Mouse (Mus musculus): Measurements from ENCODE around the gene Olfr6. TPM values are rescaled to one million over a fixed set of nuclear protein-coding genes. Genes with fewer than 3 reads are reported as not detected.

Gene Olfr6
- total RNA-seq (2023): not detected

DNA sequence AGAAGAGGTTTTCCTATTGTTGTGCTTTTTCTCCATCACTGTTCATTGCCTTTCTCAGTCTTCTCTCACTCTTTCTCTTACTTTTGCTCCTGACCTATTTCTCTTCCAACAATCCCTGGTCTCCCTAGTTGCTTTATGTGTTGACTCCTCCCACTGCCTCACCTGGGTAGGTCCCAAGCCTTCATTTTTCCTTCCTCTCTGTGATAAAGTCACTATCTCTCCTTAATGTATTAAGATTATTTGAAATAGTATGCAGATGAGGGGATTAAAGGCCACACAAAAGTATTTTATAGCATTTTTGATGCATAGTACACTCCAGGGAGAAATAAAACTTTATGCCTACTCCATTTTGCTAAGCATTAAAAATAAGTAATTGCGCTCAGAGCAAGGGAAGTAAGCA lies at the start of gene Olfr6:
Olfr6 (minus strand) TSS at position 101 of the 400 bp plus-strand sequence.

DNA sequence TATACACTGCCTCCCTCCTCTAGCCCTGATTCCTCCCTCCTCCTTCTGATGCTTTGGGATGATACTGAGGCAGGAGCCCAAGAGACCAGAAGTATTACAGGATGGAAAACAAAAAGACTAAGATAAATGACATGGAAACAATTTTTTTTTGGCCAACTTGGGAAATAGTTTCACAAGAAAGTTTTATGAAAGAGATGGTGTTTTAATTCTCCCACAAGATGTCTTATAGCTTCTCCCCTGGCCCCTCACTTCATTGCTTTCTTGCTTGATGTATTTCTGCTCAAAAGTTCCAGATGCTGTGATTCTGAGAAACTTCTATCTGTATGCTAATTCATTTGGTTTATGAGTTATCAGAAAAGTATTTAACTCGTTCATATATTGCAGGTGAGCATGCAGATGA lies 42.2 kb upstream of the Olfr6 start, which contains the start of gene Olfr2:
Olfr2 (minus strand) TSS at position 101 of the 400 bp plus-strand sequence.

DNA sequence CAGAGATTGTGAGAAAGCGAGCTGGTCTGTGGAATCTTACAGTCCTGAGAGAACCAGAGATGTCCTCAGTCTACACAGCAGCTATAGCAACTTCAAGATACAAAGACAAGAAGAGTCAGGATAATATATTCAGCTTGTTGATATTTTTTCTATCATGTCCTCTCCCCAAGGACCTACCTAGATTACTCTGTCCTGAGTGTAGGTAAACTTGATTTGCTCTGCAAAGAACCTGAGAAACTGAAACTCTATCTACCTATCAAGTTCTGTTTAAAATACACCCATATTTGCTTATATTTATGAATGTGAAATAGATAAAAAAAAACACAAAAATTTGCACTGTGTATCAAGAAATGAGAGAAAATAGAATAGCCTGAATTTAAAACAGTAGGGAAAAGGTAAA lies 11.6 kb upstream of the Olfr6 start, which contains the start of gene Olfr711:
Olfr711 (minus strand) TSS at position 101 of the 400 bp plus-strand sequence.

DNA sequence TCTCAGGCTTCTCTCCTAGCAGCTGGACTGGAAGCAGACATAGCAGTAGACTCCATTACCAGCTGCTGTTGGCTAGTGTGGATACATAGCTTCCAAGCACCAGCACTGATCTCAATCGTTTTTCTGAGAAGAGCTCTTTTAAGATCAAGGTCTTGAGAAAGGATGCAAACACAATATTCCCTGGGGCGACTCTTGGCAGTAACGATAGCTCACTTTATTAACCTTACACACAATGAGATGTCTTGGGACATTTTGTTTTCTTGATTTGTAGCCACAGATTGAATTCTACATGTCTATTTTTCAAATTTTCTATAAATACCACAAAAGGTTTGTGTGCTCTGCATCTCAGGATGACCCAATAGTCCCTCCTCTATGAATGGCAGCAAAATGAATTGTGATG lies 15.5 kb downstream of the Olfr6 start, which contains the start of gene Olfr710:
Olfr710 (minus strand) TSS at position 101 of the 400 bp plus-strand sequence.

DNA sequence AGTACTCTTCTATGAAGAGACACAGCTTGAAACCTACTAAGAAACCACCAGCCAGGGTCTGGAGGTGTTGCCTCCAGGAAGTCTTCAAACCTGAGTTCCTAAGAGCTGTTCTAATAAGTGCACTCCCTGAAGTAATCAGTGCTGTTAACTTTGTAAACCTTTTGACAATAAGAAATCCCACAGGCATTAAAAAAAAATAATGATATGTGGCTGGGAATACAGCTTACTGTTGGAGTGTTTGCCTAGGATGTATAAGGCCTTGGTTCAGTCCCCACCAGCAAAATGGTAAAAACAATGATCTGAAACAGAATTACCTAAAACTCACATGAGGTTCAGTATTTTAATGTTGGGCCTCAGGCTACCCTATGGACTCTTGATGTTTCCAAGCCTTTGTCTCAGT lies 31.6 kb downstream of the Olfr6 start, which contains the start of gene Olfr709-ps1:
Olfr709-ps1 (minus strand) TSS at position 101 of the 400 bp plus-strand sequence.

DNA sequence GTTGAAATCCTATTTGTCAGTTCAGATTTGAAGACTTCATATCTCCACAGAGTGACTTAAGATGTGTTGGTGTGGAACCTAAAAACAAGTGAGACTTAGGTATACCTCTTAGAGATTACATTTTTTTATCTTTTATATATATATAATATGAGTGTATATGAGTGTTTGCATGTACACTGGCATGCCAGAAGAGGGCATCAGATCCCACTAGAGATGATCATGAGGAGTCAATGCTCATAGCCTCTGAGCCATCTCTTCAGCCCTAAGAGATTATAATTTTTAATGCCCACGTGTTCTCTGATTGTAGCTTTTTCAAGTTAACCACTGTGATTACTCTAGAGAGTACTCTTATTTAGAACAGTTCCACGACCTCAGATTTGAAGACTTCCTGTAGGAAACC lies 56.1 kb downstream of the Olfr6 start, which contains the start of gene Olfr1532-ps1:
Olfr1532-ps1 (plus strand) TSS at position 326 of the 400 bp plus-strand sequence.

Other genes with a start within 250 kb of the Olfr6 start
- not detected for gene Olfr695, start 247.5 kb downstream of the Olfr6 start, total RNA-seq (2023)
- gene Olfr697, start 221.5 kb downstream of the Olfr6 start, total RNA-seq (2023): not detected
- gene Olfr698, start 208.5 kb downstream of the Olfr6 start, total RNA-seq (2023): not detected
- gene Olfr699, start 170.7 kb downstream of the Olfr6 start, total RNA-seq (2023): not detected
- not detected for gene Olfr700, start 155.1 kb downstream of the Olfr6 start, total RNA-seq (2023)
- not detected for gene Olfr701, start 149.8 kb downstream of the Olfr6 start, total RNA-seq (2023)
- not detected for gene Olfr702, start 130.0 kb downstream of the Olfr6 start, total RNA-seq (2023)
- gene Olfr703, start 120.6 kb downstream of the Olfr6 start, total RNA-seq (2023): not detected
- not detected for gene Olfr704, start 100.8 kb downstream of the Olfr6 start, total RNA-seq (2023)
- gene Olfr705, start 87.0 kb downstream of the Olfr6 start, total RNA-seq (2023): not detected
- not detected for gene Olfr706, start 75.8 kb downstream of the Olfr6 start, total RNA-seq (2023)
- not detected for gene Olfr707, start 62.7 kb downstream of the Olfr6 start, total RNA-seq (2023)
- not detected for gene Olfr1532-ps1, start 55.9 kb downstream of the Olfr6 start, total RNA-seq (2023)
- gene Olfr709-ps1, start 31.7 kb downstream of the Olfr6 start, total RNA-seq (2023): under 1 TPM; 0.09 to 0.13 TPM
- gene Olfr710, start 15.6 kb downstream of the Olfr6 start, total RNA-seq (2023): not detected
- not detected for gene Olfr711, start 11.5 kb upstream of the Olfr6 start, total RNA-seq (2023)
- not detected for gene Olfr2, start 42.1 kb upstream of the Olfr6 start, total RNA-seq (2023)
- not detected for gene Olfr713, start 67.2 kb upstream of the Olfr6 start, total RNA-seq (2023)
- not detected for gene Olfr714, start 107.0 kb upstream of the Olfr6 start, total RNA-seq (2023)
- gene Olfr17, start 129.3 kb upstream of the Olfr6 start, total RNA-seq (2023): not detected
- not detected for gene Olfr715b, start 146.4 kb upstream of the Olfr6 start, total RNA-seq (2023)
- not detected for gene Olfr715, start 167.1 kb upstream of the Olfr6 start, total RNA-seq (2023)
- gene Olfr716, start 174.4 kb upstream of the Olfr6 start, total RNA-seq (2023): not detected
- gene Nlrp14, start 203.1 kb upstream of the Olfr6 start, total RNA-seq (2023): not detected
- gene Rbmxl2, start 245.5 kb upstream of the Olfr6 start, total RNA-seq (2023): not detected